8 mouse cellular contexts compared by ENCODE assay signal in genomic region chr13:103703386-103703785, GRCm38 (mm10).
DNase-seq lines count a peak whose midpoint lies in the region; ATAC-seq lines count a peak whose summit lies in the region.

No protein-coding gene starts in this region.

- H3K9me3 ChIP-seq in hindbrain, embryonic 16.5 days (ENCODE audit: control insufficient read depth, low read length), result no peaks in the 10 kb centered on the region

- WGBS in hindbrain, embryonic 16.5 days, result 35% methylated on average over 7 of the region's 7 CpGs

- DNase-seq in NIH3T3 (ENCODE audit: low read depth), result peak; percentile 87
- DNase-seq in cerebellum, postnatal 14 days, result peak; percentile 59 to 82
- peak; percentile 55 to 67 for DNase-seq in frontal cortex, postnatal 25 days (ENCODE audit: low spot score in 2 of 2)
- DNase-seq in left cerebral cortex, adult 18-20 months (ENCODE audit: low spot score in 2 of 2), result peak; percentile 56 to 77
- peak; percentile 23 to 45 for DNase-seq in right cerebral cortex, postnatal 36 days (ENCODE audit: low spot score in 2 of 2)
- peak; percentile 67 to 86 for DNase-seq in urinary bladder, postnatal 4 days (ENCODE audit: low spot score in 2 of 2)

- no peak overlapping the region for H3K9ac ChIP-seq in hindbrain, embryonic 16.5 days (ENCODE audit: low read depth, low read length)

- no peak overlapping the region for H3K4me3 ChIP-seq in hindbrain, embryonic 16.5 days (ENCODE audit: low read length)

- H3K36me3 ChIP-seq in hindbrain, embryonic 16.5 days (ENCODE audit: control insufficient read depth, insufficient read depth, low read length), result no peaks in the 10 kb centered on the region

- peak; percentile 88 for ATAC-seq in hindbrain, embryonic 16.5 days
- ATAC-seq in megakaryocyte progenitor cell, adult 5-6 weeks (replicated peaks; ENCODE audit: poor library complexity), result peak; percentile 98

- no peaks in the 10 kb centered on the region for H3K4me1 ChIP-seq in hindbrain, embryonic 16.5 days (ENCODE audit: control insufficient read depth, insufficient read depth, low read depth, low read length)

- H3K27ac ChIP-seq in hindbrain, embryonic 16.5 days (ENCODE audit: low read depth, low read length), result no peak overlapping the region

- no peaks in the 10 kb centered on the region for H3K27me3 ChIP-seq in hindbrain, embryonic 16.5 days (replicated peaks; ENCODE audit: control insufficient read depth, insufficient read depth, low read length)

- no peak overlapping the region for H3K4me2 ChIP-seq in hindbrain, embryonic 16.5 days (ENCODE audit: low read length)

Comparison
In these comparisons a context has a peak if more than half of its experiments do, and no peak if none do; other contexts are left out.
1. DNase-seq: peak in every context shown above with its lines; median percentile 87 in NIH3T3; 76 in urinary bladder, postnatal 4 days; 70 in cerebellum, postnatal 14 days; 66 in left cerebral cortex, adult 18-20 months; 61 in frontal cortex, postnatal 25 days; 34 in right cerebral cortex, postnatal 36 days.